Mouse (Mus musculus) ovary, postnatal 10 days (tissue): ENCODE results near the gene Slc25a29.

Source experiments
- DNase-seq: peaks from one replicate; pipeline ENCODE4 v3.0.0; 2022; ENCODE audit warnings: low spot score

The Slc25a29 gene

DNA sequence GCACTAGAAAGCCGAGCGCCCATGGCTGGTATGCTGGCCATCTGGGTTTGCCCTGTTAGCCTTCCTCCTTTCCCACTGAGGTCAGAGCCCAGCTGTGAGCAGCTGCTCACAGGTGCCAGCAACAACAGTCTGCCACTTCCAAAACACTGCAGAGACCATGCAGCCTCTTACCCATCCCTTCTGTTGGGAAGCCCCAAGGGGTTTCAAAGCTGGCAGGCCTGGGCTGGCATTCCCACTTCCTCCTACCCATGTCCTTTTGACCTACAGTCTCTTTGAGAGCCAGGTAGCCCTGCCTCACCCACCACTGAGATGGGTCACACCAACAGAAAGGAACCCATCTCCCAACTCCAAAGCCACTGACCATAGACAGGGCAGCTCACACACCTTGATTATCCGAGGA lies 2.3 kb downstream of the Slc25a29 start:
- no peak for DNase-seq

- DNase-seq: no peak
Measured at GRCm38 (mm10) chr12:108832851-108833250, 2.8 kb downstream of the Slc25a29 start.

DNA sequence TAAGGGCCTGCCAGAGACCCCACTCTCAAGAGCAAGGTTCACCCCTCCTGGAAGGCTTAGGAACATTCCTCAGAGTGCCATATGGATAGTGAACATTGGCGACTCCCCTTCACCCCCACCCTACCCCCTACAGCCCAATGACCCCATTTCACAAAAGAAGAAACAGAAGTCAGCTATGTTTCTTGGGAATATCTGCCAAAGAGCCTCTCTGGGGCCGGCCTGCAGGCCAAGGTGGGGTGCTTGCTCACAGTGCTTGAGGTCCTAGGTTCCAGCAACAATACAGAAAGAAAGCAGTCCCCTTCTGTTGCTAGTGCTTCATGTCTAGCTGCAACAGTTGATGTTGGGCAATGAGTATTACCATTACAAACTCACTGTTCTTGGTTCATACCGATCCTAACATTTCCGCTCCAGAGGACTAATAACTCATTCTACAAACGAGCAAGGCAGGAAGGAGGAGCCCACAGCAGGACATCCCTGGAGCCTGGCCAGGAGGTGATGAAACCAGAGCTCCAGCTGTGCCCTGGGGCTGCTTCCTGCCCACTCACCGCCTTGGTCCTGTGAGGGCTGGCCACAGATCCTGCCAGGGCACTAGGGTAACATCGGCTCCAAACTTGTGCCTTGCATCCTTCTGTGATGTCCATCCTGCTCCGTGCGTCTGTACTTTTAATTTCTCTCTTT lies 3.6 kb downstream of the Slc25a29 start:
- DNase-seq: no peak

DNA sequence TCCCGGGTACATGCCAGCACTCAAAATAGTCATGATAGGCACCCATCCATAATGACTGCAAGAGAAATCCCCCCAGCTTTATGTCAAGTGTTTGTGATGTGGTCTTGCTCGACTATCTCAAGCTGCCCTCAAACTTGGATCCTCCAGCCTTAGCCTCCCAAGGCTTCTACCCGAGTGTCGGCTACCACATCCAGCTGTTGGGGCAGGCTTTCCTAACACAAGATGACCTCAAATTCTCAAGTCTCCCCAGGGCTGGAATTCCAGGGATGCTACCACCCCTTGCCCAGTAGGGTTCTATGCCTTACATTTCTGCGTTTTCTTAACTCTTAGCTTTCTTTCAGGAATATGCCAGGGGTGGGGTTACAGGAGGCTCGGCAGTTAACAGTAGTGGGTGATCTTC lies 5.3 kb downstream of the Slc25a29 start:
- no peak for DNase-seq

GRCm38 (mm10) chr12:108829636-108830035 lies 6.0 kb downstream of the Slc25a29 start:
- DNase-seq: no peak

GRCm38 (mm10) chr12:108827641-108828040 lies 8.0 kb downstream of the Slc25a29 start:
- DNase-seq: no peak

- no peak for DNase-seq
Measured at GRCm38 (mm10) chr12:108826958-108827535, 8.6 kb downstream of the Slc25a29 start.

- DNase-seq: no peak
Measured at GRCm38 (mm10) chr12:108826282-108826957, 9.3 kb downstream of the Slc25a29 start.

DNA sequence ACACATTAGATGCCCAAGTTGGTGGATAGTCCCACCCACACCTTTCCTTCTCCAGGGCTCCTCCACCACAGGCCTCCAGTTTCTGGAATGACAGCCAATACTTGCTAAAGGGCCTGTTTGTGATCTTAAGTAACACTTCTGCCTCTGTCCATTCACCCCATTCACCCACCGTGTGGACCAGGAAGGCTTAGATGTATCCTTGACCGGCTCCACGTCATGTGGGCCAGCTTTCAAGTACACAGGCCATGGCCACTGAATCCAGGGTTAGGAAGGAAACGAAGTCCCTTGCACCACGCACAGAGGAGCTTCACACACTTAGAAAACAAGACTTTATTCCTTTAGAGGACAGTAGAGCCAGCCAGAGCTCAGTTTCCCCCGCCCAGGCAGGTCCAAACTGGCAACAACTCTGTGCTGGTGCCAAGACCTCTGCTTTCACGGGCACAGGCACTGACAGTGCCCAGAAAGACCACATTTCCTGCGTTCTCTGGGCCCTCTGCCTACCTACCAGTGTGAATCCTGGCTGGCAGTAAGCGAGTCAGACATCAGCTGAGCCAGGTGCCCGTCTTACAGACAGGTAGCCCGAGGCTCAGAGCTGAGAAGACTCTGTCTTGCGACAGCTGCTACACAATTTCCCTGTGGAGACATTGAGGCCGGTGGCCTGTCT lies 10.0 kb downstream of the Slc25a29 start:
- DNase-seq: no peak

- no peak for DNase-seq
Measured at GRCm38 (mm10) chr12:108824225-108824874, 11.3 kb downstream of the Slc25a29 start.

- DNase-seq: no peak
Measured at GRCm38 (mm10) chr12:108823036-108823435, 12.6 kb downstream of the Slc25a29 start.

- no peak for DNase-seq
Measured at GRCm38 (mm10) chr12:108820461-108820860, 15.2 kb downstream of the Slc25a29 start.

GRCm38 (mm10) chr12:108816569-108816968 lies 19.1 kb downstream of the Slc25a29 start:
- DNase-seq: no peak

DNA sequence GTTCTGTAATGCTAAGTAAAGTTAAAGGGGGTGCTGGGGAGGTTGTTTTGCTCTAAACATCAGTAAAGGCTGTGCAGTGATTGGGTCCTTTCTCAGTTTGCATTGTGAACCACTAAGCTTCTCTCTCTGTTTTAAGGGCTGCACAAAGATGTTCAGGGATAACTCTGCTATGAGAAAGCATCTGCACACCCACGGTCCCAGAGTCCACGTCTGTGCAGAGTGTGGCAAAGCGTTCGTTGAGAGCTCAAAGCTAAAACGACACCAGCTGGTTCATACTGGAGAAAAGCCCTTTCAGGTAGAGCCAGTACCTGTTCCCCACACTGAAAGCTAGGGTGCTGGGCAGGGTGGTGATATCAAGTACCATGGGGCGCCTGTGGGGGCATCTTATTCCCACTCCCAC lies 21.2 kb downstream of the Slc25a29 start:
- DNase-seq: no peak

DNA sequence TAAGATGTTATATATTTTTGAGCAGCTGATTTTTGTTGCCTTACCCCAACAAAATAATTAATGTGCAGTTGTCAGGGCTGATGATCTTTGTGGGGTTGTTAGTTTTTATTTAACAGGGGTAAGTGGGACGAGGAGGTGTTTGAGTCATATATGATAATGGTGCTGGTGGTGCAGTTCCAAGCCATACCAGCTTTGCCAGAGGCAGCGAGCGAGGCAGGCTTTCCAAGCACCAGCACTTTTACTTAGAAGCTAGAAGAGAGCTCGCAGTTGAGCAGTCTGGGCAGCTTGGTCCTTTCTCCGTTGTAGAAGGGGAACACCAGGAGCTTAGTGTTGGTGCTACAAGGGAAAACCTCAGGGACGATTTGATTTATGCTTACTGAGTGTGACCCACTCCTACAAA lies 23.2 kb downstream of the Slc25a29 start:
- DNase-seq: no peak

DNA sequence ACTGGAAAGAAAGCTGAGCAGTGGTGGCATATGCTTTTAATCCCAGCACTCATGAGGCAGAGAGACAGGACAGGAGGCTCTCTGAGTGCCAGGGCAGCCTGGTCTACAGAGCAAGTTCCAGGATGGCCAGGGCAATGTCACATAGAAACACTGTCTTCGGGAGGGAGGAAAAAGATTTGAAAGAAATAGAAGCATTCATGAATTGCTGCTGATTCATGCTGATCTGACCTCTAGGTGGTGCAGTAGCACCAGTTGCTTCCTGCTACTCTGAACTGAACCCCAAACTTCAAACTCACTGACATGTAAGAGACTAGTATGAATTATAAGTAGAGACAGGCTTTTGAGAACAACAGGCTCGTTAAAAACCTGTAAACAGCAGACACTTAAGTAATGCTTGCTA lies 24.6 kb downstream of the Slc25a29 start:
- DNase-seq: no peak

- DNase-seq: no peak
Measured at GRCm38 (mm10) chr12:108810309-108810708, 25.4 kb downstream of the Slc25a29 start.

GRCm38 (mm10) chr12:108809771-108810170 lies 25.9 kb downstream of the Slc25a29 start:
- no peak for DNase-seq

DNA sequence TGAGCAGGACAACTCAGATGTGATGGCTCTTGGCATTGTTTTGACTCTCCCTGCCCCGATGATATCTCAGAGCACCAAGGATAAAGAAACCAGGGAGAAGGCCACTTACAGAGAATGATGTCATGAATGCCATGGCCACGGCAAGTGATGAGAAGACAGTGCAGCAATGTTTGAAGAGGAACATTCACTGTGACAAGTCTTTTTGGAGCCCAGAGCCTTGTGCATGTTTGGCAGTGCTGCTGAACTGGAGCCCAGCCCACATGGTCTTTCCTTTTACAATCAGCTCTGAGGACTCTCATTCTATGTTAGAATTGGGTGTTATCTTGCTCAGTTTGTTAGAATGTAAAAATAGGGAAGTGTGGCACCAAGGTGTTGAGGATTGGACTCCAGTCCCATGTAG lies 27.2 kb downstream of the Slc25a29 start:
- DNase-seq: no peak

DNA sequence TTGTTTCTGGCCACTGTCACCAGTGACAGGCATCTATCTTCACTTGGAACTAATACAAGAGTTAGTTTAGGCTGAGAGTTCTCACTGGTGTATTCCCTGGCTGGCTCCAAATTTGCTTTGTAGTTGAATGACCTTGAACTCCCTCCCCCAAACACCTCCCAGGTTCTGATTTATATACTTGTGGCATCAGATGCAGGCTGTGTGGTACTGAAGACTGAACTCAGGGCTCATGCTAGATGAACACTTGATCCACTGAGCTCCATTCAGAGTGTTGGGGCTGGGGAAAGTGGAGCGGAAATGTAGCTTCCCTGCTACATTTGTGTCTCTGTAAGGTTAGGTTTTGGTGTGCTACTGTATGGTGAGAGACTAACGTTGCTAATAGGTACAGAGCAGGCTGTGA lies 31.3 kb downstream of the Slc25a29 start:
- DNase-seq: no peak

- DNase-seq: no peak
Measured at GRCm38 (mm10) chr12:108801613-108802012, 34.1 kb downstream of the Slc25a29 start.

- DNase-seq: no peak
Measured at GRCm38 (mm10) chr12:108794979-108795537, 40.6 kb downstream of the Slc25a29 start.
